Mouse (Mus musculus) bone marrow, adult 2 months (tissue): ENCODE measurements at regions not wholly inside any gene's neighbourhood (a gene's known extent, or its start where the extent isn't known, plus 50 kb on each side); places are given as distances from the start of the nearest gene placed in this dataset.

Experiments used
- CTCF ChIP-seq: fragments of 200-500 bp; IDR thresholded peaks from 2 replicates; pipeline ENCODE4 v1.5.1; 2011; ENCODE audit warnings: low read length, control low read depth; ENCODE audit not compliant: control insufficient read depth, insufficient read depth
- POLR2A ChIP-seq: fragments of 200-500 bp; IDR thresholded peaks from 2 replicates; pipeline ENCODE4 v1.6.1; 2011; ENCODE audit warnings: low read depth, mild to moderate bottlenecking, control low read depth, low read length, borderline replicate concordance; ENCODE audit not compliant: control insufficient read depth

DNA sequence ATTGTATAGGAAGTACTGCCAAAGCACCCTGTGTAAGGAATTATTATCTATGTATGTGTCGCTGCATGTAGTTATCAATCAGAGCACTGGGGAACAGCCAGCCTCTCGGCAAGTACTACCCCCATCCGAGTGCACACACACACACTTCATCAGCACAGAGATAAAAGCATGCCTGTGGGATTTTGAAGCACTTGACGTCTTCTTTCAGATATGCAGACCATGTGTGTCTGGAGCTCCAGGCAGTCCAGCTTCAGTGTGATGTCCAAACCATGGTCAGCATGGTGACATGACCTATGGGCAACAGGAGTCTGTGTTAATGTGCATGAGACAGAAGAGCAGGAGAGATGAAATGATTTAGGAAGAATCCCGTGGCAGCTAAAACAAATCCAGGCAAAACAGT lies 281.4 kb upstream of the Kif2a start:
- TF ChIP-seq CTCF: no peak
- no peak for TF ChIP-seq POLR2A
